Mouse (Mus musculus): ENCODE measurements around the gene Il19. TPM values are rescaled to one million over a fixed set of nuclear protein-coding genes. Genes with fewer than 3 reads are reported as not detected.

The Il19 gene
- total and polyA plus RNA-seq, 2 experiments = not detected

GRCm38 (mm10) chr1:130893329-130894040, 46.4 kb downstream of the Il19 start:
- no peak overlapping the region for H3K4me3 ChIP-seq (ENCODE audit: insufficient read depth, low read depth, low read length)
- no peaks in the 10 kb centered on the region for H3K79me2 ChIP-seq (ENCODE audit: control insufficient read depth, insufficient read depth, low read length)
- TF ChIP-seq CTCF (IDR thresholded peaks at IDR 0.05; ENCODE audit: low read depth, low read length) = no peak
- TF ChIP-seq POLR2A (IDR thresholded peaks at IDR 0.05; ENCODE audit: extremely low read depth, insufficient read depth, low read length) = no peak
- H3K27ac ChIP-seq (replicated peaks; ENCODE audit: insufficient read depth, low read depth, low read length) = no peak overlapping the region
- no peak for DNase-seq (ENCODE audit: extremely low read depth, low read depth, low spot score)
- H3K27me3 ChIP-seq (ENCODE audit: control insufficient read depth, insufficient read depth, low read length) = no peaks in the 10 kb centered on the region
- WGBS = 75% methylated on average over 9 of the region's 9 CpGs
- no peaks in the 10 kb centered on the region for H3K4me1 ChIP-seq (ENCODE audit: control insufficient read depth, insufficient read depth, low read length)
- no peaks in the 10 kb centered on the region for H3K36me3 ChIP-seq (ENCODE audit: control insufficient read depth, insufficient read depth, low read length)
- H3K9ac ChIP-seq (ENCODE audit: low read depth, low read length) = no peak overlapping the region

- TF ChIP-seq POLR2A (IDR thresholded peaks at IDR 0.05; ENCODE audit: extremely low read depth, insufficient read depth, low read length) = no peak
- no peak for TF ChIP-seq CTCF (IDR thresholded peaks at IDR 0.05; ENCODE audit: low read depth, low read length)
- Histone ChIP-seq H3K4me3 (ENCODE audit: insufficient read depth, low read depth, low read length) (no peak overlapping the region), H3K4me1 (ENCODE audit: control insufficient read depth, insufficient read depth, low read length) (no peaks in the 10 kb centered on the region), H3K36me3 (ENCODE audit: control insufficient read depth, insufficient read depth, low read length) (no peaks in the 10 kb centered on the region), H3K9ac (ENCODE audit: low read depth, low read length) (no peak overlapping the region), H3K79me2 (ENCODE audit: control insufficient read depth, insufficient read depth, low read length) (no peaks in the 10 kb centered on the region), H3K27ac (replicated peaks; ENCODE audit: insufficient read depth, low read depth, low read length) (no peak overlapping the region), H3K27me3 (ENCODE audit: control insufficient read depth, insufficient read depth, low read length) (no peaks in the 10 kb centered on the region)
- DNase-seq (ENCODE audit: extremely low read depth, low read depth, low spot score) = no peak
- WGBS = 70% methylated on average over 1 of the region's 1 CpGs
Measured at GRCm38 (mm10) chr1:130892446-130892845, 47.5 kb downstream of the Il19 start.

- TF ChIP-seq CTCF (IDR thresholded peaks at IDR 0.05; ENCODE audit: low read depth, low read length) (no peak), POLR2A (IDR thresholded peaks at IDR 0.05; ENCODE audit: extremely low read depth, insufficient read depth, low read length) (no peak)
- H3K9ac ChIP-seq (ENCODE audit: low read depth, low read length) = no peak within 1 kb of the TSS
- H3K27me3 ChIP-seq (ENCODE audit: control insufficient read depth, insufficient read depth, low read length) = no peaks in the 10 kb centered on the region
- no peak within 1 kb of the TSS for H3K27ac ChIP-seq (replicated peaks; ENCODE audit: insufficient read depth, low read depth, low read length)
- H3K4me3 ChIP-seq (ENCODE audit: insufficient read depth, low read depth, low read length) = no peak within 1 kb of the TSS
- no peaks in the 10 kb centered on the region for H3K4me1 ChIP-seq (ENCODE audit: control insufficient read depth, insufficient read depth, low read length)
- H3K79me2 ChIP-seq (ENCODE audit: control insufficient read depth, insufficient read depth, low read length) = no peaks in the 10 kb centered on the region
- no peaks in the 10 kb centered on the region for H3K36me3 ChIP-seq (ENCODE audit: control insufficient read depth, insufficient read depth, low read length)
- no peak for DNase-seq (ENCODE audit: extremely low read depth, low read depth, low spot score)
Measured at GRCm38 (mm10) chr1:130887354-130887753, 52.6 kb downstream of the Il19 start, which contains the start of gene Il24. Gene Il24, minus strand, starts transcription at chr1:130887454.

GRCm38 (mm10) chr1:130883146-130883545, 56.8 kb downstream of the Il19 start:
- WGBS = 78% methylated on average over 4 of the region's 4 CpGs
- Histone ChIP-seq H3K36me3 (ENCODE audit: control insufficient read depth, insufficient read depth, low read length) (no peaks in the 10 kb centered on the region), H3K27me3 (ENCODE audit: control insufficient read depth, insufficient read depth, low read length) (peaks cover under 1% of the 10 kb centered on the region; the same call in 1 of the 2 replicates), H3K27ac (replicated peaks; ENCODE audit: insufficient read depth, low read depth, low read length) (no peak overlapping the region), H3K4me3 (ENCODE audit: insufficient read depth, low read depth, low read length) (no peak overlapping the region), H3K9ac (ENCODE audit: low read depth, low read length) (no peak overlapping the region), H3K4me1 (ENCODE audit: control insufficient read depth, insufficient read depth, low read length) (no peaks in the 10 kb centered on the region), H3K79me2 (ENCODE audit: control insufficient read depth, insufficient read depth, low read length) (no peaks in the 10 kb centered on the region)
- no peak for DNase-seq (ENCODE audit: extremely low read depth, low read depth, low spot score)
- TF ChIP-seq POLR2A (IDR thresholded peaks at IDR 0.05; ENCODE audit: extremely low read depth, insufficient read depth, low read length) (no peak), CTCF (IDR thresholded peaks at IDR 0.05; ENCODE audit: low read depth, low read length) (no peak)

Other genes starting within 250 kb of the Il19 start
- gene Gm29427, start 224.3 kb downstream of the Il19 start, total RNA-seq (2014; rRNA removed) = 0.20 TPM in 1 of 2 replicates, not detected in the other
- gene Gm29427, start 224.3 kb downstream of the Il19 start, polyA plus RNA-seq (2012; rRNA removed) = not detected in 2 replicates
- gene Yod1, start 222.8 kb downstream of the Il19 start, total RNA-seq (2014; rRNA removed) = 8.9 and 9.0 TPM in 2 replicates
- gene Yod1, start 222.8 kb downstream of the Il19 start, polyA plus RNA-seq (2012; rRNA removed) = 1.3 and 1.4 TPM in 2 replicates
- 17.8 and 19.5 TPM in 2 replicates for gene Pfkfb2, start 210.9 kb downstream of the Il19 start, total RNA-seq (2014; rRNA removed)
- 5.3 and 8.5 TPM in 2 replicates for gene Pfkfb2, start 210.9 kb downstream of the Il19 start, polyA plus RNA-seq (2012; rRNA removed)
- 0.65 and 0.74 TPM in 2 replicates for gene AA986860, start 208.1 kb downstream of the Il19 start, total RNA-seq (2014; rRNA removed)
- 0.18 and 0.25 TPM in 2 replicates for gene AA986860, start 208.1 kb downstream of the Il19 start, polyA plus RNA-seq (2012; rRNA removed)
- 0.13 and 0.55 TPM in 2 replicates for gene Fcamr, start 139.2 kb downstream of the Il19 start, total RNA-seq (2014; rRNA removed)
- 0.09 TPM in 1 of 2 replicates, not detected in the other for gene Fcamr, start 139.2 kb downstream of the Il19 start, polyA plus RNA-seq (2012; rRNA removed)
- 482 and 517 TPM in 2 replicates for gene Pigr, start 113.4 kb downstream of the Il19 start, total RNA-seq (2014; rRNA removed)
- 579 and 633 TPM in 2 replicates for gene Pigr, start 113.4 kb downstream of the Il19 start, polyA plus RNA-seq (2012; rRNA removed)
- gene Fcmr, start 74.4 kb downstream of the Il19 start, total RNA-seq (2014; rRNA removed) = 0.09 and 0.54 TPM in 2 replicates
- gene Fcmr, start 74.4 kb downstream of the Il19 start, polyA plus RNA-seq (2012; rRNA removed) = 0.81 and 2.6 TPM in 2 replicates
- not detected in 2 replicates for gene Il24, start 52.7 kb downstream of the Il19 start, total RNA-seq (2014; rRNA removed)
- not detected in 2 replicates for gene Il24, start 52.7 kb downstream of the Il19 start, polyA plus RNA-seq (2012; rRNA removed)
- gene Il20, start 28.7 kb downstream of the Il19 start, total RNA-seq (2014; rRNA removed) = not detected in 2 replicates
- not detected in 2 replicates for gene Il20, start 28.7 kb downstream of the Il19 start, polyA plus RNA-seq (2012; rRNA removed)
- 0.28 and 1.7 TPM in 2 replicates for gene Il10, start 79.7 kb upstream of the Il19 start, total RNA-seq (2014; rRNA removed)
- gene Il10, start 79.7 kb upstream of the Il19 start, polyA plus RNA-seq (2012; rRNA removed) = not detected in 2 replicates
- gene Mapkapk2, start 157.7 kb upstream of the Il19 start, total RNA-seq (2014; rRNA removed) = 29.5 and 30.0 TPM in 2 replicates
- 45.1 and 45.4 TPM in 2 replicates for gene Mapkapk2, start 157.7 kb upstream of the Il19 start, polyA plus RNA-seq (2012; rRNA removed)
- gene Dyrk3, start 198.2 kb upstream of the Il19 start, total RNA-seq (2014; rRNA removed) = 0.87 and 1.3 TPM in 2 replicates
- 0.50 and 0.73 TPM in 2 replicates for gene Dyrk3, start 198.2 kb upstream of the Il19 start, polyA plus RNA-seq (2012; rRNA removed)
- 20.9 and 25.6 TPM in 2 replicates for gene Eif2d, start 213.1 kb upstream of the Il19 start, total RNA-seq (2014; rRNA removed)
- 24.0 and 28.9 TPM in 2 replicates for gene Eif2d, start 213.1 kb upstream of the Il19 start, polyA plus RNA-seq (2012; rRNA removed)